Mouse (Mus musculus) CD4-positive, CD25-positive, alpha-beta regulatory T cell, adult 4 months (primary cell): ENCODE measurements around the gene Hnrnph1. TPM values are rescaled to one million over a fixed set of nuclear protein-coding genes. Genes with fewer than 3 reads are reported as not detected.
"Not testable (repeated sequence)": the region's sequence is repeated elsewhere in the genome, so short reads cannot be mapped to it uniquely, and the experiment has no call there.

Experiments
- ATAC-seq: one replicate; pipeline ENCODE4 v1.8.0; 2017
- polyA plus RNA-seq, 2 experiments: library from polyadenylated mRNA; unstranded; fragments of 100-300 nt; shearing (Covaris generic); gene quantifications; one replicate each; pipeline ENCODE4 v1.2.1; 2017

Hnrnph1 gene
- 100 to 1,000 TPM; 195 to 207 TPM for polyA plus RNA-seq

DNA sequence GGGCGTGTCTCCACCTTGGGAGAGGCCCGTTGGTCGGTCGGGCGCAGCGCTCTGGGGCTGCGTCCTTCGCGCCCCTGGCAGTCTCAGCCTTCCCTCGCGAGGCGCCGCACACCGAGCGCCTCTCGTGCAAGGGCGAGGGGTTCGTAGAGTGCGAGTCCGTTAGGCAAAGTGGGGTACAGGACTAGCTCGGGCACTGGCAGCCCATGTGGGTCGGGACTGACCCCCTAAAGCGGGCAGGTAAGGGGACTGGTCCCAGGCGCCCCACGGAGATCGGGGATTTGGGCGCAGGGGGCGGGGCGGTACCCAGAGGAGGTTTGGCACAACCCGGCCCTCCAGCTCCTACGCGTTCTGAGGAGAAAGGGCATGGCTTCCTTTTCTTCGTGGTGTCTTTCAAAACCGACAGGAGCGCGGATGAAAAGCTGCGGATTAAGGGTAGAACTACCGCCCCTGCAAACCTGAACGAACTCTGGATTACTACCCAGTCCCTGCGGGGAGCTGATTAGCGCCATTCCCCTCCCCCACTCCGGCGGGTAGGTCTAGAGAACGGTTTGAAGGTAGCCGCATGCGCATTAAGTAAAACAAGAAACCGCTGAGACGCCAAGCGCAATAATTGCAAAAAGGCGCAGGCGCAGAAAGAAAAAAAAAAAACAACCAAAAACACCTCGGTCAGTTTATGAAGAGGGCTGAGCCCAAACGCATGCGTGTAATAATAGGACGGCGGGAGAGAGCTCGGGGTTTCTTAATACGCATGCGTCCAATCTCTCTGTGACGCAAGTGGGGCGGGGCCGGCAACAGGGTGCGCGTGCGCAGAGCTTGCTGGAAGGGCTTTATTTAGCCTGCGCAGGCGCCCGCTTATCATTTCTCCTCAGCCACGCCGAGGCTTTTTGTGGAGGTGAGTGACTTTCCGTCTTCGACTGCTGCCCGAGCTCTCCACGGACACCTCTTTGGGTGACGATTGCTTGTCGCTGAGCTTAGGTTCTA is at the start of gene Hnrnph1:
Gene Hnrnph1 (plus strand): TSS at position 80 of the 981 bp plus-strand sequence.
- ATAC-seq = peak; percentile 74

DNA sequence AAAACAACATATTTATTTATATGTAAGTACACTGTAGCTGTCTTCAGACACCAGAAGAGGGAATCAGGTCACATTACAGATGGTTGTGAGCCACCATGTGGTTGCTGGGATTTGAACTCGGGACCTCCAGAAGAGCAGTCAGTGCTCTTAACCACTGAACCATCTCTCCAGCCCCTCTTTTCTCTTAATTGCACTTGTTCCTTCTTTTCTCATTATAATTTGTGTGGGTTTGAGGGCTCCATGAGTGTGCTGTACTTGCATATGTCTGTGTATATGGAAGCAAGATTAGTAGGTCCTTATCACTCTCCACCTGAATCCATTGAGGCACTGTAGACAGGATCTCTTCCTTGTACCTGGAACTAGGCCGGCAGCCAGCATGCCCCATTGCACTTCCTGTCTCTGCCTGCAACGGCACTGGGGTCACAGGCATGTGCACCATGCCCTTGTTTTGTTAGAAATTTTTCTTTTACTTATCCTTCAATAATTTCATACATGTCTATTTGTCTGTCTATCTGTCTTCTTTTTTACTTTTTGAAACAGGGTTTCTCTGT is 48.6 kb upstream of the Hnrnph1 start:
- no peak for ATAC-seq

DNA sequence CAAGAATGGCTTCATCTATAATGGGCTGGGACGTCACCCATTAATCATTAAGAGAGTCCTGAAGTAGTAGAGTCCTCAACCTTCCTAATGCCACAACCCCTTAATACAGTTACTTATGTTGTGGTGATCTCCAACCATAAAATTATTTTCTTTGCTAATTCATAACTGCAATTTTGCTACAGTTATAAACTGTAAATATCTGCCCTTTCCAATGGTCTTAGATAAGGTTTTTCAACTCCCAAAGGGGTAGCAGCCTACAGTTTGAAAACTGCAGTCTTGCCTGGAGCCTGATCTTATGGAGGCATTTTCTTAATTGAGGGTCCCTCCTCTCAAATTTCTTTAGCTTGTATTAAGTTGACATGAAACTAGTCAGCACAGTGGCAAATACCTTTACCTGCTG is 47.4 kb upstream of the Hnrnph1 start:
- no peak for ATAC-seq

DNA sequence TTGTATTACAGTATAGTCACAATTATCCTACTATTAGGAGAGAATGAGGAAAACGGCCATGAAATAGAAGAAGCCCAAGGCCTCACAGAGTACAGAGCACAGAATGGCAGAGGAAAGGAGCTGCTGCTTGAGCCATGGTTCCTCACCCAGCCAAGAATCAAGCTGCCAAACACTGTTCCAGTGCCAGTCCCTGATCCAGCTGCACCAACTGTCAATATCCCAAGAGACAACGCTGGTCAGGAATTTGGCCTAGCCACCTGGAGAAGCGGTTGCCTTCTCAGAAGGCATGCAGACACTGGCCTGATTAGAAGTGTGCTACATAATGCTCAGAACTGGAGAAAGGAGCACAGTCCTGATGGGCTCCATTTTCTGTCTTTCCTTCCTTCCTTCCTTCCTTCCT is 43.6 kb upstream of the Hnrnph1 start:
- ATAC-seq = no peak

DNA sequence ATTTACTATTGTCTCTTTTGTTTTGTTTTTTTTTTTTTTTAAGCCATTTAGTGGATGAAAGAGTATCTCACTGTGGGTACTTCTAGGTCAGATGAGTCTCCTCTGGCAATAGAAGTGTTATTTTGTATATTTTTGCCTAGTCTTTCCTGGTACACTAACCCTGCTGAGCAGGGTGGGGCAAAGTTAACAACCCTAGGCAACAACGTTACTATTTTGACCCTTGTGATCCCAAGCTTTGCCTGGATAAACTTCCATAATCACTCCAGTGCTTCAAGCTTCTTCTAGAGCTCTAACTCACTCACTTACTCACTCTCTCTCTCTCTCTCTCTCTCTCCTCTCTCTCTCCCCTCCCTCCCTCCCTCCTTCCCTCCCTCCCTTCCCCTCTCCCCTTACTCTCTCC is 40.7 kb upstream of the Hnrnph1 start:
- no peak for ATAC-seq

DNA sequence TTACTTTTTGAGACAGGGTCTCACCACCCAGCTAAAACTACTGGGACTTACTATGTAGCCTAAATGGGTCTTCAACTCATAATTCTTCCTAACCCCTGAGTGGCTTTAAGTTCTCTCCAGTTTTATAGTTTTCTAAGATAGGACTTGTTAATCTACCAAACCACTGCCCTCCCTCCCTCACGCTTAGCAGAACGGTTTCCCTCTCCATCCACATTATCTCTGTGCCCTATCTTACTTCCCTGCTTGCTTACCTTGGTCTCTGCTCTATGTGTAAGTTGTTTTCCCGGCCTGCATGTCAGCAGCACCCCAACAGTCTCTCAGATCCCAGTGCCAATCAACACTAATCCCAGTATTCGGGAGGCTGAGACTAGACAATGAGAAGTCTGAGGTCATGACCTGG is 39.9 kb upstream of the Hnrnph1 start:
- ATAC-seq = no peak

DNA sequence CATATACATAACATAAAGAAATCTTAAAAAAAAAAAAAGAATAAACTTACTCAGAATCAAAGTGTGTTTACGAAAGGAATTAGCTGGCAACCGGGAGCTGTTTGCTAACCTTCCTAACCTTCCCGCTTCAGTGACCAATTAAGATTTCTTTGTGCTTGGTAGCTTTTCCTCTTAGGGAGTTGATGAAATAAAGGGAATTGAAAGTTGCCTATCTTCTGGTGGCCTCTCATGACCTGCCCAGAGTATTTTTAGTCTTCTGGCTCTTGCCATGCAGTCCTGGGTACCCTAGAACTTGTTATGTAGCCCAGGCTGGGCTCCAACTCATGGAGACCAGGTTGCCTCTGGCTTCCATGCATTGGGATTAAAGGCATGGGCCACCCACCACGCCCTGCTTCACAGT is 31.3 kb upstream of the Hnrnph1 start:
- ATAC-seq = no peak

DNA sequence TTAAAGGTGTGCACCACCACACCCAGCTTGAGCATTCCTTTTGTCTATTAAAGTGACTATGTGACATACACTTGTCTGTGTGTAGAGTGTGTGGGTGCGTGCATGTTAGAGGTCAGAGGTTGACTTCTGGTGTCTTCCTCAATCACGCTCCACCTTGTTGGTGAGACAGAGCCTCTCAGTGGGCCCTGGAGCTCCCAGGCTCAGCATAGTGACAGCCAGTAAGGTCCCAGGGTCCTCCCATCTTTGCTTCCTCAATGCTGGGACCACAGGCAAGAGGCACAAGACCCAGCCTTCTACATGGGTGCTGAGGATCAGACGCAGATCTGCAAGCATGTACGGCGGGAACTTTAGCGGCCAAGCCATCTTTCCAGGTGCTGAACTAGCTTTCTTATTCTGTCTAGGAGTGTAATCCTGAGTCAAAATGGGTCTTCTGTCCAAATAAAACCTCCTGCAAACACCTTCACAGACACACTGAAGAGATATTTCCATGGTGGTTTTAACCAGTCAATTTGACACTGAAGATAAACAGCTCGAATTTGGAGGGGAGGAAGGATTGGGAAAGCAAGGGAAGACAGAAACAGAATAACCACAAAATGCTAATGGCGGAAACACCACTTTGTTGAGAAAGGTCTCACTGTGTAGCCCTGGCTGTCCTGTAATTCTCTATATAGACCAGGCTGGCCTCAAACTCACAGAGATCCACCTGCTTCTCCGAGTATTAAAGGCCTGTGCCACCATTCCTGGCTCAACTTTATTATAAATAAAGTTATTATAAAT is 30.3 kb upstream of the Hnrnph1 start:
- no peak for ATAC-seq

DNA sequence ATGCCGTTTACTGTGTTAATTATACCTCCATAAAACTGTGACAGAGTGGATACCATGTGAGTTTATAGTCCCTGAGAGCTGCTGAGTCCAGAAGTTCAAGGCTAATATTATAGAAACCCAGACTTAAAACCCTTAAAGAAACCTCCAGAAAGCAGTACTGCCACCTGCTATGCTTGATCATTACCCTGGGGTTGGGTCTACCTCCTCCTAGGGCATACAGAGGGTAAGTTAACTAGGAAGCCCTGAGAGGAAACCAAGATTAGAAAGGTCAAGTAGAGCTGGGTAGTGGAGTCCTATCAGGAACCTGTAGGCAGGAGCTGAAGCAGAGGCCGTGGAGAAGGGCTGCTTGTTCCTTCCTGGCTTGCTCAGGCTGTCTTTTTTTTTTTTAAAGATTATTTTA is 24.6 kb upstream of the Hnrnph1 start:
- ATAC-seq = no peak

DNA sequence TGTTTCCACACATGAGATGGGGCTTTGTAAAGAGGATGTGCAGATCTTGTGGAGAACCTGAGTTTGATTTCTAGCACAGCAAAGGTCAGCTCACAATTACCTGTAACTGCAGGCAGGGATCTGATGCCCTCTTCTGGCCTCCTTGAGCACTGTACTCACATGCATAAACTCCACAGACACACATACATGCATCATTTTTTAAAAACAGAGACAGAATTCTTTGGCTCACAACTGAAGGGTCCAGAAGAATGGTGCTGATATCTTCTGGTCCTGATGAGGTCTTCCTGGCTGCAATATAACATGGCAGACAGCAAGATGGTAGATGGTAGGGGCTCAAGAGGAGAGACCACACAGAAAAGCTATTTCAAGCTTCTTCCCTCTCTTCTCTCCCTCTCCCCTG is 22.6 kb upstream of the Hnrnph1 start, which contains the start of gene Cby3:
Gene Cby3 (plus strand): TSS at position 301 of the 400 bp plus-strand sequence.
- no peak for ATAC-seq

DNA sequence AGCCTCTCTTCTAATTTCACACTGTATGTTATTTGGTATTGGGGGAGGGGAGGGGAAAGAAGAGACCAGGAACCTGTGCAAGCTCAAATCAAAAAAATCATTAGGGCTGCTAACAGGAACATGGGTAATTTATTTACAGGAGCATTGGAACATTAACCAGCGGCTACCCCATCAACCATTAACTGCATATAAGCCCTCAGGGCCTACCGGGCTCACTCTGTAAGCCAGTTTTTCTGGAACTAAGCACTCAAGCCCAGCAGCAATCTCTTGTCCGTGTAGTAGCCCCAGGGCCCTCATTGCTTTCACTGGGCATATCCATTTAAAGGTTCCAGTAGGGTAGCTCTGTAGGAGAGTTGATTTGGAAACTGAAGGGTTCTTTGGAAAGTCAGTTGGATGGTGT is 21.9 kb upstream of the Hnrnph1 start:
- no peak for ATAC-seq

DNA sequence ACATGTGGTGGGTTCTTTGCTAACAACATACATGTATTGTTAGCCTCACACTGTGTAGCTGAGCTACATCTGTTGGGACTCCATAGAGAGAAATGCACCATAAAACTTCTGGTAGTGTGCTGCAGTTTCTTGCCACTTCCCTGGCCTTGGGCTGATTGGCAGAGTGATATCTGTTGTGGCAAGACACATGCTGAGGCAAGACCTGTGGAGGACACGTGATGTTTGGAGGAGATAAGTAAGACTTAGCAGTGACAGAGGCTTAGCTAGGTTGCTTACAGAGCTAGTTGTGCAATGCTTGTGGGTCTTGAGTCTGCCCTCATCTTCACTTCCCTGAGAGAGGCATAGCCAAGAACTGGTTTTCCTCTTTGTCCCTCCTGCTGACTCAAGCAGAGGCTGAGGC is 21.4 kb upstream of the Hnrnph1 start:
- no peak for ATAC-seq

DNA sequence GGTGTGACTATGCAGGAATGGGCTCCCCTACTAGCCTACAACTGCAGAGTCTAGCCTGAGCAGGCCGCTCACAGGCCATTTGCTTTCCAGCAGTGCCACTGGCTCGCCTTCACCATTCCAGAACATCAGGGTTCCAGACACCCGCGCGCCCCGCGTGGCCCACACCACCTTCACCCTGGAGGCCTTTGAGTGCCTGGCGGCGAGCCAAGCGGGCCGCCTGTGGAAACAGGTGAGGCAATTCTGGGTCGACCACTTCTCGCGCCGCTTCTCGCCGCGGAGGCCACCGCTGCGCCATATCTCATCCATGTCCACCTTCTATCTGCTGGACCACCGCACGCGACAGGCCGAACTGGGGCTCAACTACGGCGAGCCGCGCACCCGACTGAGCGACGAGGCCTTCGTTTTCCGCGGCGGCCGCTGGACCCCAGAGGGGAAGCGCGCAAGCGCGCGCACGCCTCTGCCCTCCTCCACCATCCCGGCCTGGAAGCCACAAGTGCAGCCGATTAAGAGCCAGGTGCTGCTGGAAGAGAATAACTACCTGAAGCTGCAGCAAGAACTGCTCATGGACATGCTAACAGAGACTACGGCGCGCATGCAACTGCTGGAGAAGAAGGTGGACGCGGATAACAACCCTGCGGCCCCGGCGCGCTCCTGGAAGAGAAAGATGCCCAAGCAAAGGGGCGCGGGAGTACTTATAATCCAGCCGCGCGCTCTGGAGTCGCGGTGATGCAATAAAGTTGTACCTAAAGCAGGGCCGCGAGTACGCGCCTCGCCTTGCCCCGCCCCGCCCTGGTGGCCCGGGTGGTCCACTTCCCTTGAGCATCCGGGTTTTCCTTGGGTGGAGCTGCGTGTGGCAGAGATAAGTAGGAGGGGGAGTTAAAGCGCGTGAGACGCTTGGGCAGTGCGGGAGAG is 17.6 kb upstream of the Hnrnph1 start:
- ATAC-seq = peak; percentile 23

DNA sequence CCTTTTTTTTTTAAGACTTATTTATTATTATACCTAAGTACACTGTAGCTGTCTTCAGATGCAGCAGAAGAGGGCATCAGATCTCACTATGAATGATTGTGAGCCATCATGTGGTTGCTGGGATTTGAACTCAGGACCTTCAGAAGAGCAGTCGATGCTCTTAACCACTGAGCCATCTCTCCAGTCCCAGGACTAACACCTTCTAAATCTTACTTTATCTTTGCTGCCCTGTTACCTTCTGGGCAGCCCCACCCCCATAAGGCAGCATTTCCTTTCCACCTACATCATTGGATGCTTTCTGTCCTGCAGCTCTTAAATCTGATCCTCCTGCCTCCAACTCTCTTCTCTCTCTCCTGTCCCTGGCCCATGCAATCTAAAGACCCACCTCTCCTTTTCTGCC is 15.5 kb upstream of the Hnrnph1 start:
- not testable (repeated sequence) for ATAC-seq

DNA sequence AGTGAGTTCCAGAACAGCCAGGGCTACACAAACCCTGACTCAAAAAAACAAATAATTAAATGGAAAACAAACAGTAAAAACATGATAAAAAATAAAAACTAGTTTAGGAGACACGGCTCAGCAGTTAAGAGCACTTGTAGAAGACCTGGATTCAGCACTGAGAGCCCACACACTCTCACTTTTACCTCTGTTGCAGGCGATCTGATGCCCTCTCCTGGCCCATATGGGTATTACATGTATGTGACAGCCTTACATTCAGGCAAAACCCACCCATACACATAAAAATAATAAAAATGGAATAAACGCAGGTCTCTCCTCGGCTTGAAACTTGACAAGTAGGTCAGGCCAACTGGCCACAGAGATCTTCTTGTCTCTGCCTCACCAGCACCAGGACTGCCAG is 12.2 kb upstream of the Hnrnph1 start:
- peak; percentile 79 for ATAC-seq

DNA sequence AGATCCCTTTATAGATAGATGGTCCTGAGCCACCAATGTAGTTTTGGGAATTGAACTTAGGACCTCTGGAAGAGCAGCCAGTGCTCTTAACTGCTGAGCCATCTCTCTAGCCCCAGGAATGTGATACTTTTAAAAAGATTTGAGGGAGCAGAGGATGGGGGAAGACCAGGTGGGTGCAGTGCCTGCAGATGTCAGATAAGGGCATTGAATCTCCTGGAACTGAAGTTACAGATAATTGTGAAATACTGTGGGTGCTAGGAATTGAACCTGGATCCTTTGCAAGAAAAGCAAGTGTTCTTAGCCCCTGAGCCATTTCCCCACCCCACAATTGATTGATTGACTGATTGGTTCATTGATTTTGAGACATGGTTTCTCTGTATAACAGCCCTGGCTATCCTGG is 11.5 kb upstream of the Hnrnph1 start:
- no peak for ATAC-seq

DNA sequence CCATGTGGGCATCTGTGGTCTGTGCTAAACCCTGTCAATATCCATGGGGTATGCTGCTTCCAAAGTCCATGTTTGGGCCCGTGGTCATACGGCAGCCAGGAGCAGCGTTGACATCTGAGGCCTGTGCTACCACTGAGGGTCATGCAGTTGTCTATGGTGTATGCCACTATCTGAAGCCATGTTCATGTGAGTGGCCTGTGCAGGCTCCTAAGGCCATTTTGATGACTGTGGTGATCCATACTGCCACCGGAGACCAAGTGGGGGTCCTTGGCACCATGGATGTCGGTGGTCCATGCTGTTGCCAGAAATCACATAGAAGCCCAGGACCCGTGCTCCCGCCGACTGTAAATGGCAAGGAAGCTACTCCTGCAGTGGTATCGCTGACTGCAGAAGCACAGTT is 9.3 kb upstream of the Hnrnph1 start:
- no peak for ATAC-seq

DNA sequence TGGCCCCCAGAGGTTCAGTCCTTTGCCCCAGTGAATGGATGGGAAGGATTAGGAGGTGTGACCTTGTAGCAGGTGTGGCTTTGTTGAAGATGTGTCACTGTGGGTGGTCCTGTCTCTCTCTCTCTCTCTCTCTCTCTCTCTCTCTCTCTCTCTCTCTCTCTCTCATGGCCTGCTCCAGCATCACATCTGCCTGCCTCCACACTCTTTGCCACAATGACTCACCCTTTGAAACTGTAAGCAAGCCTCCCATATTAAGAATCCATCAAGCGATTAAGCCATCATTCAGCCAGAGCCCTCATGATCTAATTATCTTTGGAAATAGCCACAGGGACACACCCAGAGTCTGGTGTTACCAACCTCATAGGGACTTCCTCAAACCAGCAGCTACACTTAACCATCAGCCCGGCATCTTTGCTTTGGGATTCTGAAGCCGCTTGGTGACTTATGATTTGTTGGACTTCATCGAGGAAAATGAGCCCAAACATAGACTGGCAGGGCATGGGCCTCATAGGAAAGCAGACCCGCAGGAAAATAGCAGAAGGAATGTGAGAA is 7.4 kb upstream of the Hnrnph1 start:
- ATAC-seq = no peak

DNA sequence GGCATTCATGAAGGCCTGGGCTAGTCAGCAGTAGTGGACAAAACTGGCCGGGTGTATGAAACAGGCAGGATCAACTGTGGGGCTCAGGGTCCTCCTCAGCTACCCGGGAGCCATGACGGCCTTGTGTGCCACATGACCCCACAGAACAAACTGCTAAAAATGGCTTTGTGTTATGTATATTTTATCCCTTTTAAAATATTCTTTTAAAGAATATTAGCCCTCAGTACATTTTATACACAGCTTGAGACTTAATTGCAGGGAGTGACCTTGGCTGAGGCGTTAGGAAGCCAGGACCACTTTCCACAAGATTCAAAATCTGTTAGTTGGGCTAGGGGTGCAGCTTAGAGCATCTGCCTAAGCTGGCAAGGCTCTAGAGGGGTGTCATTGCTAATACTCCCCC is 5.8 kb upstream of the Hnrnph1 start:
- no peak for ATAC-seq

DNA sequence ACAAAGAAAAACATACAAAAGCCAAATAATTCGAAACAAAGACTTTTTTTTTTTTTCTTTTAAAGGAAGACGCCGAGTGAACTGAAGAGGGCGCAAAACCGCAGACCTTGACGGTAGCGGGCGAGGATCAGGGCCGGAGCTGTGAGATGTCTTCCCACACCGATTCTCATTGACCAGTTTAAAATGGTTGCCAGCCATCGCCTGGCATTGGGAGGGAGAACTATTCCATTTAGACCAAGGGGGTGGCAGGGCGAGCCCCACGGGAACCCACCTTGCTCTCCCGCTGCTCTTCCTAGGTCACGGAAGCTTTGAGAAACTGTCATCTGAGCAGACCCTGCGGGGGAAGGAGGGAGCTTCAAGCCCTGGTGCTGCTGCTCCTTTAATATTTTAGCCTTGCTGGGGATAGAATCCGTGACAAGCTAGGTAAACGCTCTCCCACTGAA is 5.4 kb upstream of the Hnrnph1 start:
- ATAC-seq = peak; percentile 84

DNA sequence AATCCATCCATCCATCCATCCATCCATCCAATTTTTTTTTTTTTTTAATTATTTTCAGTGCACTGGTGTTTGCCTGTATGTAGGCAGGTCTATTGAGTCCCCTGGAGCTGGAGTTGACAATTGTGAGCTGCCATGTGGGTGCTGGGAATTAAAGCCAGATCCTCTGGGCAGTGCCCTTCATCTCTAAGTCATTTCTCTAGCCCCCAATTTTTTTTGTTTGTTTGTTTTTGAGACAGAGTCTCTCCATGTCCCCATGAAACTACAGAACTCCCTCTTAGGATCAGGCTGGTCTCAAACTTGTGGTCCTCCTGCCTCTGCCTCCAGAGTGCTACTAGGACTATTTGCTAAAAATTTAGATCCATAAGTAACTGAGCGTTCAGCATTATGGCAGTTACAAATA is 4.9 kb upstream of the Hnrnph1 start:
- no peak for ATAC-seq

DNA sequence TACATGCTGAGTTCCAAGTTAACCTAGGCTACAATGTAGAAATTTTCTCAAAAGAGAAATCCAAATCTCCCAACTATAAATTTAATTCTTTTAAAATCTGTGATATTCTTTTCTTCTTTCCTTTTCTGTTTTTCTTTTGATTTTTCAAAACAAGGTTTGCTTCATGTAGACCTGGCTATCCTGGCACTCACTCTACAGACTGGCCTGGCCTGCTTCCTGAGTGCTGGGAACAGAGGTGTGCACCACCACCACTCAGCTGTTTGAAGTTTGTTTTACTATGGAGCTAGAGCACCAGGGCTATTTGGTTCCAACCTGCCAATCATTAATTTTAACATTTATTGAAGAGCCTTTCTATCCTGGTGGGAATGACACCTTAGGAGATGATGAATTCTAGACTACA is 3.7 kb upstream of the Hnrnph1 start:
- ATAC-seq = no peak
